Mouse (Mus musculus) CH12.LX (cell line): ENCODE data around the gene Stx1a. TPM values are rescaled to one million over a fixed set of nuclear protein-coding genes. Genes with fewer than 3 reads are reported as not detected.

Experiments used
- DNase-seq: peaks from one replicate; pipeline ENCODE4 v3.0.0-alpha.2; 2013; ENCODE audit errors: extremely low read depth
- H3K27ac ChIP-seq: 2 replicates; pipeline ENCODE4 v1.5.1; 2012; ENCODE audit warnings: low read depth, mild to moderate bottlenecking, control low read depth, moderate library complexity; ENCODE audit not compliant: insufficient read depth
- H3K27me3 ChIP-seq: replicated peaks from 2 replicates; pipeline ENCODE3; 2012; ENCODE audit warnings: inconsistent platforms
- H3K36me3 ChIP-seq, 2 experiments: replicated peaks in 1 of 2; 2 replicates each; pipeline versions ENCODE3 to v1.6.1; 2012; ENCODE audit warnings: inconsistent platforms in 1 of 2, low read length in 1 of 2, mild to moderate bottlenecking in 1 of 2, mixed read lengths in 1 of 2, moderate library complexity in 1 of 2; ENCODE audit not compliant: control insufficient read depth in 1 of 2, insufficient read depth in 1 of 2
- H3K4me1 ChIP-seq, 2 experiments: 2 replicates each; pipeline ENCODE4 v1.6.1; 2012; ENCODE audit warnings: inconsistent platforms in 1 of 2, moderate library complexity in 1 of 2; ENCODE audit not compliant: insufficient read depth in 2 of 2, control insufficient read depth in 1 of 2
- H3K4me2 ChIP-seq: 2 replicates; pipeline ENCODE4 v1.6.1; 2012; ENCODE audit warnings: low read depth, mild to moderate bottlenecking, control low read depth; ENCODE audit not compliant: poor library complexity, insufficient read depth, severe bottlenecking
- H3K4me3 ChIP-seq, 3 experiments: fragments of 150-350 bp in 1 of 3; sonication (generic) in 1 of 3; replicated peaks in 1 of 3; 2 replicates each; pipeline versions ENCODE3 to v1.5.1; 2011 to 2012; ENCODE audit warnings: low read depth in 2 of 3, low read length in 2 of 3, mild to moderate bottlenecking in 2 of 3, moderate library complexity in 2 of 3, control low read depth in 1 of 3, improper control_type of control experiment in 1 of 3, inconsistent platforms in 1 of 3, mixed read lengths in 1 of 3; ENCODE audit not compliant: poor library complexity in 1 of 3
- H3K79me2 ChIP-seq: replicated peaks from 2 replicates; pipeline ENCODE4 v1.6.1; 2012; ENCODE audit warnings: mild to moderate bottlenecking, moderate library complexity; ENCODE audit not compliant: control insufficient read depth, poor library complexity, insufficient read depth, severe bottlenecking; ENCODE audit errors: extremely low read depth
- H3K9ac ChIP-seq: 2 replicates; pipeline ENCODE4 v1.6.1; 2012; ENCODE audit warnings: low read depth, mild to moderate bottlenecking, control low read depth, moderate library complexity; ENCODE audit not compliant: insufficient read depth
- H3K9me3 ChIP-seq: replicated peaks from 2 replicates; pipeline ENCODE3; 2012; ENCODE audit warnings: low read length, inconsistent platforms, mixed read lengths
- BHLHE40 ChIP-seq: IDR thresholded peaks from 2 replicates; pipeline ENCODE4 v1.6.1; 2011; ENCODE audit warnings: mild to moderate bottlenecking, low read depth, low read length, improper control_type of control experiment
- CHD1 ChIP-seq: IDR thresholded peaks from 2 replicates; pipeline ENCODE4 v1.6.1; 2012; ENCODE audit warnings: low read depth, low read length, improper control_type of control experiment, inconsistent platforms
- CHD2 ChIP-seq: IDR thresholded peaks from 2 replicates; pipeline ENCODE4 v1.6.1; 2011; ENCODE audit warnings: low read length, improper control_type of control experiment
- E2F4 ChIP-seq: IDR thresholded peaks from 2 replicates; pipeline ENCODE4 v1.6.1; 2011; ENCODE audit warnings: low read depth, low read length, improper control_type of control experiment; ENCODE audit not compliant: insufficient replicate concordance
- EP300 ChIP-seq: IDR thresholded peaks from 2 replicates; pipeline ENCODE4 v1.6.1; 2011; ENCODE audit warnings: low read length, improper control_type of control experiment
- GABPA ChIP-seq: IDR thresholded peaks from 2 replicates; pipeline ENCODE4 v1.6.1; 2012; ENCODE audit warnings: low read depth, low read length, improper control_type of control experiment, inconsistent platforms; ENCODE audit not compliant: insufficient replicate concordance
- HCFC1 ChIP-seq: IDR thresholded peaks from 2 replicates; pipeline ENCODE4 v1.6.1; 2012; ENCODE audit warnings: low read depth, mild to moderate bottlenecking, inconsistent platforms, low read length, improper control_type of control experiment
- IRF4 ChIP-seq: IDR thresholded peaks from 2 replicates; pipeline ENCODE4 v1.6.1; 2014; ENCODE audit warnings: low read depth, mild to moderate bottlenecking, inconsistent platforms, low read length, improper control_type of control experiment
- JUN ChIP-seq: IDR thresholded peaks from 2 replicates; pipeline ENCODE4 v1.6.1; 2011; ENCODE audit warnings: low read depth, mild to moderate bottlenecking, low read length, improper control_type of control experiment, moderate library complexity; ENCODE audit not compliant: insufficient read depth
- MXI1 ChIP-seq: IDR thresholded peaks from 2 replicates; pipeline ENCODE4 v1.6.1; 2011; ENCODE audit warnings: mild to moderate bottlenecking, low read depth, low read length, improper control_type of control experiment
- MYC ChIP-seq: IDR thresholded peaks from 2 replicates; pipeline ENCODE4 v1.6.1; 2011; ENCODE audit warnings: low read depth, mild to moderate bottlenecking, improper control_type of control experiment, low read length
- NELFE ChIP-seq: IDR thresholded peaks from 2 replicates; pipeline ENCODE4 v1.6.1; 2011; ENCODE audit warnings: low read depth, low read length, improper control_type of control experiment
- NRF1 ChIP-seq: IDR thresholded peaks from 2 replicates; pipeline ENCODE4 v1.6.1; 2014; ENCODE audit warnings: low read depth, mild to moderate bottlenecking, inconsistent platforms, low read length, improper control_type of control experiment, moderate library complexity
- POLR2A ChIP-seq: IDR thresholded peaks from 2 replicates; pipeline ENCODE4 v1.6.1; 2011; ENCODE audit warnings: low read depth, mild to moderate bottlenecking, improper control_type of control experiment, low read length
- POLR2AphosphoS2 ChIP-seq: IDR thresholded peaks from 2 replicates; pipeline ENCODE4 v1.6.1; 2011; ENCODE audit warnings: low read depth, low read length, improper control_type of control experiment
- SMC3 ChIP-seq: IDR thresholded peaks from 2 replicates; pipeline ENCODE4 v1.6.1; 2011; ENCODE audit warnings: low read depth, low read length, improper control_type of control experiment
- UBTF ChIP-seq: IDR thresholded peaks from 2 replicates; pipeline ENCODE4 v1.6.1; 2012; ENCODE audit warnings: low read depth, mild to moderate bottlenecking, inconsistent platforms, low read length, improper control_type of control experiment, moderate library complexity
- USF1 ChIP-seq: IDR thresholded peaks from 2 replicates; pipeline ENCODE4 v1.6.1; 2014; ENCODE audit warnings: low read depth, mild to moderate bottlenecking, inconsistent platforms, low read length, improper control_type of control experiment
- dilution Hi-C: fragments of 300-500 bp; cut with MboI; formaldehyde crosslinking; loops from 2 replicates; pipeline ENCODE4 v1.14.3; 2020; ENCODE audit warnings: low sequenced_read_pairs; ENCODE audit not compliant: extremely low pct_unique_long_range_greater_than_20kb, extremely low pct_ligation_motif_present
- in situ Hi-C: fragments of 300-500 bp; cut with MboI; formaldehyde crosslinking; loops from 3 replicates; pipeline ENCODE4 v1.14.3; 2019; ENCODE audit warnings: low sequenced_read_pairs, low pct_ligation_motif_present, low pct_unique_long_range_greater_than_20kb, mixed read lengths
- polyA plus RNA-seq: library from polyadenylated mRNA; unstranded; fragments of >175 nt; gene quantifications from 2 replicates; pipeline ENCODE4 v1.2.1, GENCODE M21; 2012; ENCODE audit warnings: low read depth; ENCODE audit not compliant: insufficient read length
- total RNA-seq, 2 experiments: library from RNA; depleted of rRNA; stranded (reverse); fragments of 300-350 nt in 1 of 2; fragments of >200 nt in 1 of 2; gene quantifications; 2 replicates each; pipeline ENCODE4 v1.2.3; 2012 to 2014

The Stx1a gene
- total and polyA plus RNA-seq, 3 experiments = 1.1 to 3.0 (median 2.0) TPM

- Histone ChIP-seq H3K4me1 (peaks cover 10 to 40% of the 10 kb centered on the region in 2 experiments), H3K36me3 (peaks cover 2 to 18% of the 10 kb centered on the region in 2 experiments), H3K4me2 (peak overlapping the region; percentile 78; the same call in 1 of the 2 replicates), H3K79me2 (no peaks in the 10 kb centered on the region; the same call in 1 of the 2 replicates), H3K27ac (no peak overlapping the region), H3K27me3 (peaks cover 10% of the 10 kb centered on the region), H3K9me3 (no peaks in the 10 kb centered on the region), H3K9ac (no peak overlapping the region), H3K4me3 (no peak overlapping the region)
- TF ChIP-seq POLR2AphosphoS2 (no peak), MXI1 (no peak), MYC (no peak), JUN (no peak), BHLHE40 (no peak), E2F4 (no peak)
- dilution Hi-C loops = no loop called here
- DNase-seq = no peak
- in situ Hi-C loops = no loop called here
Observed at GRCm38 (mm10) chr5:135010841-135011743, 12.2 kb upstream of the Stx1a start.

- peaks cover 2 to 18% of the 10 kb centered on the region in 2 experiments for H3K36me3 ChIP-seq
- dilution Hi-C loops = no loop called here
Observed at GRCm38 (mm10) chr5:135011809-135012613, 11.3 kb upstream of the Stx1a start.

More at GRCm38 (mm10) chr5:135011809-135012613, 11.3 kb upstream of the Stx1a start:
- no peaks in the 10 kb centered on the region for H3K9me3 ChIP-seq
- H3K9ac ChIP-seq = no peak overlapping the region
- peaks cover 6% of the 10 kb centered on the region for H3K27me3 ChIP-seq
- DNase-seq = no peak
- H3K79me2 ChIP-seq = no peaks in the 10 kb centered on the region; the same call in 1 of the 2 replicates
- H3K27ac ChIP-seq = no peak overlapping the region
- no peak overlapping the region for H3K4me3 ChIP-seq
- H3K4me1 ChIP-seq = peaks cover 10 to 40% of the 10 kb centered on the region in 2 experiments
- H3K4me2 ChIP-seq = no peak overlapping the region
- TF ChIP-seq GABPA (no peak), POLR2A (no peak), EP300 (no peak), MXI1 (no peak), USF1 (no peak), NELFE (no peak), UBTF (no peak), CHD1 (no peak), NRF1 (no peak), CHD2 (no peak), IRF4 (no peak), SMC3 (no peak), HCFC1 (no peak)
- TF ChIP-seq, all 38 proteins: peak for 0
- in situ Hi-C loops = no loop called here
